Mouse (Mus musculus) cerebellum, adult 9-10 months (tissue): ENCODE measurements around the gene Gar1.

ENCODE experiments used
- DNase-seq: peaks from one replicate; pipeline ENCODE4 v3.0.0; 2022

Gene Gar1

DNA sequence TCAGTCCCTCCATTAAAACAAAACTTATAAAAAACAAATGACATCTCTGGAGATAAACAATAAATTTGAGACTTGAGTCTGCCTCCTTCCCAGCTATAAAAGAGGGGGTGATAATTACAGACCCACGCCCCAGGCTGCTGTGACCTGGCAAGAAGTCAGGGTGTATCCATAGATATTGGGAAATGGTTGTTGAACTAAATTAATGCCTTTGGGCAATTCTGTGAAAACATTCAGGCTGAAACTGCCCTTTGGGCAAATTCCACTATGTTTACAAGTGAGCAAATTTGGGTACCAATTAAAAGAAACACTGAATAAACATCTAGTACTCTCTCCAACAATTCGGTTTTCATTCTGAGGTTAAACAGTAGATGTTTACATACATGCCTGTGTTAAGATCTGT is 32.2 kb downstream of the Gar1 start:
- DNase-seq, result no peak

DNA sequence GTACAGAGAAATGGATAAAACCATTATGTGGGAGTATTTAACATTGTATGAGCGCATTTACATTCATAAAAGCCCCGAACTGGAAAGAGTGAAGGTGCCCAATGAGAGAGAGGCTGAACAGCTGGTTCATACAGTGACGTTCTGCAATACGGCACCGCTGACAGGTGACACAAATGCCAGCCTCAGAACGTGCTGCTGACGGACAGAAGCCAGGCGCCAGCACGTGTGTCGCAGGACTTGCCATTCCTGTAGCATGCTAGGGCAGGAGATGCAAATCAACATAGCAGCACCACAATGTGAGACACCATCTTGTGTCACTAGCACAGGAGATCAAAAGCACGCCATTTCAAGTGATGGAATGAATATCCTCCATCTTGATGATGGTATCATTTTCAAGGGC is 32.6 kb downstream of the Gar1 start:
- no peak for DNase-seq

- no peak for DNase-seq
These were observed 33.9 kb downstream of the Gar1 start for GRCm38 (mm10) chr3:129797341-129797740.

GRCm38 (mm10) chr3:129793801-129794200 is 37.4 kb downstream of the Gar1 start:
- DNase-seq, result no peak

DNA sequence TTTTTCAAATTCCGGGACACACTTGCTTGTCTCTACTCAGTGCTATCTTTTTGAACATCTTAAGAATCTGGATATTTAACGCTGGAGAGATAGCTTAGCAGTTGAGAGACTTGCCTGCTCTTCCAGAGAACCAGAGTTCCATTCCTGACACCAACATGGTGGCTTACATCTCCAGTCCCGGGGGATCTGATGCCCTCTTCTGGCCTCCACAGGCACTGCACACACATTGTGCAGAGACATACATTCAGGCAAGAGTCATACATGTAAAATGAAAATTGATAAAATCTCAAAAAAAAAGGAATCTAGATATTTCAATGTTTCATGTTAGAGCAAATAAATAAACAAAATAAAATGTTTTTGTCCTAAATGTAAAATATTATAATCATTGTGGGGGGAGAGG is 48.5 kb downstream of the Gar1 start:
- no peak for DNase-seq

DNA sequence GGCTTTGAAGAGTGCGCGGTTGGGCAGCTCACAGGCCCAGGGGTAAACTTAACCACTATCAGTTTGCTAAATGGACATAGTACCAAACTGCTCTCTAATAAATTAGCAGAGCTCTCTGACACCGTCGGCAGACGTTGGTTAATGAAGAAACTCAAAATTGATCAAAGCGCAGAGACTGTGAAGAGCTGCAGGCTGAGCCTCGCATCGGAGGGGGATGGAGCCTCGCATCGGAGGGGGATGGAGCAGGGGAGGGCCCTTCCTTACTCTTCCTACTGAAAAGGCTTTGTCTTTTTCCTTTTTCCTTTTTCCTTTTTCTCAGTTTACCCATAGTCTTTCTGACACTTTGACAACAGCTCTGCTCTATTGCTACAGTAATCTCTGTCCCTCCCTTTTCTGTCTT is 49.8 kb downstream of the Gar1 start:
- no peak for DNase-seq
